Mouse (Mus musculus): ENCODE measurements around the gene 2300002M23Rik.

- no peak for TF ChIP-seq POLR2A (IDR thresholded peaks at IDR 0.05; ENCODE audit: borderline replicate concordance, insufficient read depth, low read length)
- no peak for TF ChIP-seq CTCF (IDR thresholded peaks at IDR 0.05; ENCODE audit: borderline replicate concordance, insufficient read depth, low read depth, low read length)
These were observed 34.0 kb downstream of the 2300002M23Rik start, which contains the start of gene Sfta2 for GRCm38 (mm10) chr17:35601249-35601648.

Data from cerebellum, adult 2 months (tissue).